Mouse (Mus musculus) heart, adult 2 months (tissue): Measurements from ENCODE around the gene Gm20388.

Experiments used
- CTCF ChIP-seq: fragments of 200-600 bp; IDR thresholded peaks from 2 replicates; pipeline ENCODE4 v1.8.1; 2022; ENCODE audit warnings: antibody characterized with exemption, mild to moderate bottlenecking, moderate library complexity
- POLR2A ChIP-seq: fragments of 200-500 bp; IDR thresholded peaks from 2 replicates; pipeline ENCODE4 v1.6.1; 2011; ENCODE audit warnings: mild to moderate bottlenecking, low read depth, low read length, control low read depth; ENCODE audit not compliant: insufficient read depth

DNA sequence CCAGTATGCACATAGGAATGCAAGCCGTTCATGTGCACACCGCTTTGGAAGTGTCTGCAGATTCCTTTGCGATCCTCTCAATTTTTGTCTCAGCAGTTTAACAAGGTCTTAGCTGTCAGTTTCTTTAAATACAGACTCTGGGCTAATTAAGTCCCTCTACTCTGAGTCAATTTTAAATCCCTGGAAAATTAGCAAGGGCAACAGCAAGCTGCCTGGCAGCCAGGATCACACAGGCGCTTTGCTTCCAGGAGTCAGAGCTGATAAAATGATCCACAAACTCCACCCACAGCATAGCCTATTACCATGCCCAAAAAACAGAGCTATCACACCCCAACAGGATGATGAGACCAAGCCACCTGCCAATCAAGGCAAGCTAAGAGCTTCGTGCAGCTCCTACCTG is 4463.1 kb downstream of the Gm20388 start:
- TF ChIP-seq CTCF (no peak), POLR2A (no peak)
